Mouse (Mus musculus) olfactory bulb, adult 2 months (tissue): ENCODE measurements around the gene Theg.

Source experiments
- CTCF ChIP-seq: fragments of 200-500 bp; IDR thresholded peaks from 2 replicates; pipeline ENCODE4 v1.5.1; 2012; ENCODE audit warnings: low read depth, mild to moderate bottlenecking, low read length, moderate library complexity; ENCODE audit not compliant: insufficient read depth
- POLR2A ChIP-seq: fragments of 200-500 bp; IDR thresholded peaks from 2 replicates; pipeline ENCODE4 v1.6.1; 2012; ENCODE audit warnings: mild to moderate bottlenecking, low read depth, low read length, moderate library complexity; ENCODE audit not compliant: insufficient read depth

DNA sequence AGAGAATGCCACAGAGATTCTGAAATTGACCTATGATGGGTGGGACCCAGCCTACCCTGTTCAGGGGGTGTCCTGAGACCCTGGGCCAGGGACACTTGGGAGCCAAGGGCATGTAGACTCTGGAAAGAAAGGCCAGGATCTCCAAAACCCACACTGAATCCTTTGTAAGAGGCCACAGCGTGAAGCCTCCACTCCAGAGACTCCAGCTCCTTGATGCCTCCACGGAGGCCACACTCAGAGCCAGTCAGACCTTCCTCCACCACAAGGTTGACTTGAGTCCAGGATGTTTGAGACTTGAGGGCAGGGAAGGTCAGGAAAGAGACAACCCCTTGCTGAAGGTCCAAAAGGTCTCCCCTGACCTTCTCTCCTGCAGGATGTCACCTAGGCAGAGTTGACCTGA lies 52.7 kb downstream of the Theg start:
- TF ChIP-seq CTCF, result no peak
- no peak for TF ChIP-seq POLR2A
